Mouse (Mus musculus): ENCODE data around the gene Crocc2.
A peak's percentile ranks its signal among the peaks of the same experiment; 100 is the strongest.
"Not testable (repeated sequence)": the region's sequence is repeated elsewhere in the genome, so short reads cannot be mapped to it uniquely, and the experiment has no call there.

The Crocc2 gene

DNA sequence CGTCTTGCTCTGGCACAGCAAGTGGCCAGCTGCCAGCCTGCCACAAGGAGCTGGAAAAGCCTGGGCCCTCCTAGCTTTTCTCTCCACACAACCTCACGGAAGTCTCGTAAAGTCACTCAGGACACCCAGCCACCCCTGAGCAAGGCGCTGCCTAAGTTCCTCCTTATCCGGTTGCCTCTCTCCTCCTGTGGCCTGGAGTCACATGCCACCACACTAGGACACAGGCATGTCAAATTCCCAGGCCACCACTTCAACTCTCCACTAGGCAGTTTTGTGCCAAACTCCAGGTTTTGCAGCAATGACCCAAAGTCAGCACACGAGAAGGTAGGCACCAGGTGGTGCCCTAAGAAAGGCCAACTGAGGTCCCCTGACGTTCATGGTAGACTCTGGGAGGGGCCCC is 5.9 kb upstream of the Crocc2 start:
- no peak for DNase-seq

DNA sequence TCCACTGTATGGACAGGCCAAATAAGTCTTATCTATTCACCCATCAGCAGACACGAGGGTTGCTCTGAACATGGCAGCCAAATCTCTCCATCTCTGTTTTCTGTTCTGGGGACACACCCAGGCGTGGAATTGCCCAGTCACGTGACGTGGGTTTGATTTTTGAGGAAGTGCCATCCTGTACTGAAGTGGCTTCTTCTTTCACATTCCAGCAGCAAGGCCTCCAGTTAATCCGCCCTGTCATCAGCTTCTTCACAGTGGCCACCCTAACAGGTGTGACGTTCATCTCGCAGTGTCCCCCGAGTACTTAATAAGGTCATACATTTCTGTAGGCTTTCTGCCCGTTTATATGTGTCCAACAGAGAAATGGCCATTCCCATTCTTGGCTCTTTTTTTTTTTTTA is 3.1 kb upstream of the Crocc2 start:
- DNase-seq, result no peak

DNA sequence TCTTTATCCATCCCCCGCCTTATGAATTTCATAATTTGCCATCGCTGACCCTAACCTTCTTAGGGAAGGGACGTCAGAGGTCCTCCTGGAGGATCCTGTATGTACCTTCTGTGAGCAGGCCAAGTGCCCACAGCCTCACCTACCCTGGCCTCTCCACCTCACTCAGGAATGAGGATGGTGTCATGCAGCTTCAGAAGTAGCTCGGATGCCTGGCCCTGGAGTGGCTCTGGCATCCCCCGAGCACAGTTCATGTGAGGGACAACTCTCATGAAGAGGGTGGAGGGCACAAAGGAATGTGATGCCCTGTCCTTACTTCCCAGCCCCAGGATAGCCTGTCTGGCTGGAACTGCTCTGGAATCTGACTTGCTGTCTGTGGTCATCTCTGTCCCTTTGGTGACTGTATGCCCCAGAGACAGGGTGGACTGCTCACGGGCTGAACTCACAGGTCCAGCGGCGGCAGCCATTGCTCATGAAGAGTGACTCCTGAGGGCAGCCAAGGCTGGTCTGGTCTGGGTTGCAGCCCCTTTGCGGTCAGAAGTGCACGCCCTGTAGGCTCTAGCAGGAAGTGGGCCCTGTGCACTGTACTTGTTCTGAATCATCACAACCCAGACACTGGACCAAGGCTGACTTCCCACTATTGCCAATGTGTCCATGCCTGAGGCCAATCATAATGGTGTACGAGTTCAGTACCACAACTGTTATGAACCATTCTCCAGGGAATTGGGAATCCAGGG is 2.0 kb upstream of the Crocc2 start:
- no peak for DNase-seq

GRCm38 (mm10) chr1:93173665-93174064 is 5.1 kb downstream of the Crocc2 start:
- DNase-seq, result no peak

- DNase-seq, result peak; percentile 91 to 92
Measured at GRCm38 (mm10) chr1:93174399-93174798, 5.9 kb downstream of the Crocc2 start.

GRCm38 (mm10) chr1:93175849-93176248 is 7.3 kb downstream of the Crocc2 start:
- DNase-seq, result no peak

GRCm38 (mm10) chr1:93176525-93177332 is 8.2 kb downstream of the Crocc2 start:
- peak; percentile 86 to 91 for DNase-seq

GRCm38 (mm10) chr1:93182281-93182680 is 13.8 kb downstream of the Crocc2 start:
- no peak for DNase-seq

GRCm38 (mm10) chr1:93184071-93184828 is 15.7 kb downstream of the Crocc2 start:
- no peak for DNase-seq

DNA sequence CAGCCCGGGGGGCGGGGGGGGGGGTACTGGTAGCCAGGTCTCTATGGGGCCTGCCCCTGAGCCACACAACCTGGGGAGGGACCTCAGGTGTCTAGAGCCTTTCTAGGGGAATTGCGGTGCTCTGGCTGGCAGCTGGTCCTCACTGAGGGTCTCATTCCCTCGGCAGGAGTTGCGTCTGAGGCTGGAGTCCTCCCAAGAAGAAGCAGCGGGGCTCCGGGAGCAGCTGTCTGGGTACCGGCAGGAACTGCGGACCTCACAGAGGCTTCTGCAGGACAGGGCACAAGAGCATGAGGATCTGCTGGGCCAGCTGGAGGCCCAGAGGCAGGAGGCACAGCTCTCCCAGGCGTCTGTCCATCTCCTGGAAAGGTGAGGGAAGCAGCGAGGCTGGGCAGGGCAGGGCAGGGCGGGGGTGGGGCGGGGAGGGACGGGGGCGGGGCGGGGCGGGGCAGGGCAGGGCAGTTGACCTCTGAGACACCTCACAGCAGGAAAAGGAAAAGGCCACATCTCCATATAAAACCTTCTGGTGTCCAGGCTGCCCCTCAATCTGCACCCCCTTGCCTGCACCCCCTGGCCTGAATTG is 22.3 kb downstream of the Crocc2 start:
- no peak for DNase-seq

- no peak for DNase-seq
Measured at GRCm38 (mm10) chr1:93194961-93195360, 26.4 kb downstream of the Crocc2 start.

DNA sequence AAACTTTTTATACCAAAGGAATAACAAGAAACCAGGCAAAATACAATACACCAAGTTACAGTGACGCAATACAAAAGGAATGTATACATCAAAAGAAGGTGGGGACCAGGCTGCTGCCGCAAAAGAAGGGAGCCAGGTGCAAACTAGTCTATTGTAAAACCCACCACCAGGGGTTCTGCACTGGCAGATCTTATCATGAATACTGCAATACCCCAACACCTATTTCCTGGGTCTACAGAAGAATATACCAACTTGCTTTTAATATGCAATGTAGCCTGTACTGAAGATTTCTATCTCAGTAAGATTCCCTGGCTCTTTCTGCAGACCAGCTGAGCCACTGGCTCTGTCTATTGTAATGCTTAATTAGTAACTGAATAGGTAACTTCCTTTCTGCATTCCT is 28.9 kb downstream of the Crocc2 start:
- DNase-seq, result not testable (repeated sequence)

GRCm38 (mm10) chr1:93197916-93198315 is 29.4 kb downstream of the Crocc2 start:
- no peak for DNase-seq

DNA sequence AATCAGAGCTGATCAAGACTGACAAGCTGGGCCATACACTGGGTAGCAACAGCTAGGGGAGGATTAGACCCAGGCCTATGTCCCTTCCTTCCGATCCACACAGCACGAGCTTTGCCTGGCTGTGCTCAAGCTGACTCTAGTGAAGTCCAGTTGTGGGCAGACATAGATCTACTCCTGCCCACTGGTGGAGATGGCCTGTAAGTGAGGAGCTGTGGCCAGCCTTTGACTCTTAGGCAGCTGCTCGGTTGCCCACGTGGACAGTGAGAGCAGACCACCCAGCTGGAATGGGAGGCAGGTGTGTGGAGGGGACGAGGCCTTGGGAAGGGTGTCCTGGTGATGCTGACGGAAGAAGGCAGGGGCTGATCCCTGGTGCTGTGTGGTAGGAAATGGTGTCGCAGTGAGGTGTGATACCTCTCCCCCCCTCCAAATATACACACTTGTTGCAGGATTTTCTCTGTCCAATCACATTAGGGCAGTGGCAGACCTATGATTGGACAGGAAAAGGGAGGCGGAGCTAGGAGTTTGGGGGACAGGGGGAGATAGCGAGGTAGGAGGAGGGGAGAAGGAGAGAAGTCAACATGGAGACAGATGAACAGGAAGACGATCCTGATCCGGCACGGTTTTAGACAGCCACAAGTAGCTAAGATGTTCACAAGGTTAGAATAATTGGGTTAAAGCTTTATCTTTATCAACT is 37.9 kb downstream of the Crocc2 start:
- DNase-seq, result no peak

DNA sequence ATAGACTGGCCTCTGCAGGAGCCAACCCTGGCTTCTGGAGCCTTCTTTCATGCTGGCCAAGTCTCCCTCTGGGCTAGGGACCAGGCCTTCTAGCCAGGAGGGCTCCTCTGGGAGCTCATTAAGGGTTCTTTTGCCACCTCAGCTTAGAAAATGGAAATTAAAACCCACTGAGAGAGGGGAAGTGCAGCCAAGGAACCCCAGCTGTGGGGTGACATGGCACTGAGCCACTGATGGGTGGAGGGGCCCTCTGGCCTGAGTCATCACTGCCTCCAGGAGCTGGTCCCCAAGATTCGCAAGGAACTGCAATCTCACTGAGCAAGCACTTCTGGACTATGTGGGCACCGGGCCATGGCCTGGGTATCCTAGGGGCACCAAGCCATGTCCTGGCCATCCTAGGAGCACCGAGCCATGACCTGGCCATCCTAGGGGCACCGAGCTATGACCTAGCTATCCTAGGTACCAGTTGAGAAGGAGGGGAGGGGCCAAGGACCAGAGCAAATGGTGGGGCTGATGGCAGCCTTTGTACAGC is 39.1 kb downstream of the Crocc2 start:
- DNase-seq, result no peak

- peak; percentile 76 to 83 for DNase-seq
Measured at GRCm38 (mm10) chr1:93210213-93210641, 41.7 kb downstream of the Crocc2 start.

DNA sequence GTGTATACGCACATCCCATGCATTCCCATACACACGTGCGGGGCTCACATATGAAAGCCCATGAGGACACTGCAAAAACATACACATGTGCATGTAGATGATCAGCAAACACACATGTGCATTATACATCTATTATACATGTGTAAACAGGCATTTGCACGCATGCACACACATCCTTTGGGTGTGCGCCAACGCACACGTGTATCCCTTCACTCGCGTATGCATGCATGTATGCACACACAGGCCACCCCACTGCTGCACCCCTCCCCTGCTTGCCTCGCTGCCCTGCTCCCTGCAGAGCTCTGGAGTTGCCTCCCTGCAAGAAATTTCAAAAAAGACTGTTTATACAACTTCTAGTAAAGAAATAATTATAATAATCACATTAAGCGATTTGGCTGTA is 42.5 kb downstream of the Crocc2 start:
- DNase-seq, result no peak

GRCm38 (mm10) chr1:93211549-93212220 is 43.2 kb downstream of the Crocc2 start:
- peak; percentile 74 to 79 for DNase-seq

DNA sequence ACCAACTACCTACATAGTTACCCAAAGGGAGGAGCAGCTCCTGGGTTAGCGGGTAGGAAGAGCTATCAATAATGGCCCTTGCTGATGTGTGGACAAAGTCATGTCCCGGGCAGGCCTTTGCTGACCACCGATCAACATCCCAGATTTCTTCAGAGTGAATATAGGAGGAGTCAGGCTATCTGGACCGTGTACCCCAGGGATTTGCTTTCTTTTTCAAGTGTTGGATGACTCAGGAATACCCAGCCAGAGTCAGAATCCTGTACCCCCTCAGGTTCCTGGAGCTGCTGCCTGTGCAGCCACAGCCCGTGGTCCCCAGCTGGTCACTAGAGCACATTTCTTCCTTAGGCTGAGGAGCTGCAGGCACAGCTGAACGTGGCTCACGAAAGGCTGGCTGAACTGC is 43.9 kb downstream of the Crocc2 start:
- no peak for DNase-seq

DNA sequence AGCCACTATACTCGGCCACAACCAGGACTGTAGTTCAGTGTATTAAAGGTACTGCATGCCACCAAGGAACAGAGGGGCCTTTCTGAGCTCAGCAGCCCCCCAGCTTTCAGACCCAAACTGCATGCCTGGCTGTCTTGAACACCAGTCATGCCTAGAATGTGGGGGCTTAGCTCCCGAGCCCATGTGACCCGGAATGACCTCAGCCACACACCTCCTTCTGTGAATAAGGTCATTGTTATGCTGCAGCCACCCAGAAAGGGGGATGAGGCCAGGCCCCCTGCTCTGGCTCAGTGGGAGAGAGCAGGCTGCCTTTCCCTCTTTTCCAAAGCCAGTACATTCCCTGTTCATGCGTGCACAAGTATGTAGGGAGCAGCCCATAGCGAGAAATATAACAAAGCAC is 46.1 kb downstream of the Crocc2 start:
- no peak for DNase-seq

DNA sequence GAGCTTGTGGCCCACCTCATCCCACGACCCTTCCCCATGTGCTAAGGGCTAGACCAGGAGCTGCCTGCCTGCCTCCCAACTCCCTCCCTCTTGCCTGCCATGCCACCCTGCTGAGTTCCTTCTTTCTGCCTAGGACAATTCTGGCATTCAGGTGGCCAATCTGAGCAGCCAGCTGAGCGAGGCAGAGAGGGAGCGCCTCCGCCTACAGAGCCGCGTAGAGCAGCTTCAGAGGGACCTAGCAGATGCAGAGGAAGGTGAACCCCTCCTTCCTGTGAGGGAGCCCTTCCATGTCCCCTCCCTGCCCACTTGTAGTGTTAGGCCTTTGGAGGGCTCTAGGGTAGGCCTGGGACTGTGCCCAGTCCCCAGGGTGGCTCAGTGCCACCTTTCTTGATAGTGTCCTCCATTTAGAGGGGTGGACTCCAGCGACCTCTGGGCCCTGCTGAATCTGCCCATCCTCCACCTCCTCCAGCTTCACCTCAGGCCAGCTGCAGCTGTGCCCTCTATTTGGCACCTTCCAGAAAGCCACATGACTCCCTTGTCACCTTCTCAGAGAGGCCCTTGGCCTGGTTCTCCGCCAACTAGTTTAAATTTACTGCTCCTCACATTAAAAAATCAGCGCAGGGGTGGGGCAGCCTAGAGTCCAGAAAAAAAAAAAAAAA is 48.4 kb downstream of the Crocc2 start:
- no peak for DNase-seq
